In genomic region chr7:34773309-34773708, GRCm38 (mm10) we compare ENCODE assay signal across 18 mouse cellular contexts. TPM values are rescaled to one million over a fixed set of nuclear protein-coding genes. Genes with fewer than 3 reads are reported as not detected.
DNase-seq lines count a peak whose midpoint lies in the region; ATAC-seq and TF ChIP-seq lines count a peak whose summit lies in the region.
"Had no signal": no experiment of that assay in that cellular context is flagged by ENCODE, and none has a peak within 500 bp of the region (broad histone marks: within the 10 kb centered on the region; RNA-seq: fewer than 3 reads in every experiment).

No protein-coding gene starts in this region.

- TF ChIP-seq POLR2A in brain, embryonic 14.5 days (IDR thresholded peaks at IDR 0.05; ENCODE audit: borderline replicate concordance, extremely low read depth, insufficient read depth, insufficient read length, poor library complexity, severe bottlenecking) = no peak

- intact Hi-C loops in heart, postnatal 36 days (cut with DNase I) = no loop called here

- 64% methylated on average over 5 of the region's 5 CpGs for WGBS in forebrain, embryonic 11.5 days
- 51% methylated on average over 5 of the region's 5 CpGs for WGBS in hindbrain, embryonic 12.5 days
- WGBS in midbrain, embryonic 15.5 days = 33% methylated on average over 5 of the region's 5 CpGs

- peak overlapping the region; percentile 14; the same call in 1 of the 2 replicates for H3K27ac ChIP-seq in forebrain, embryonic 11.5 days (ENCODE audit: low read depth, low read length)
- H3K27ac ChIP-seq in hindbrain, embryonic 12.5 days = peak overlapping the region; percentile 82
- peak overlapping the region; percentile 40 for H3K27ac ChIP-seq in midbrain, embryonic 15.5 days
- H3K27ac ChIP-seq: heart, adult 2 months; left cerebral cortex, adult 2 months; limb, embryonic 13.5 days; liver, embryonic 14.5 days had no signal

- H3K27me3 ChIP-seq in forebrain, embryonic 11.5 days (ENCODE audit: control insufficient read depth, insufficient read depth, low read length) = no peaks in the 10 kb centered on the region
- H3K27me3 ChIP-seq in hindbrain, embryonic 12.5 days = no peaks in the 10 kb centered on the region
- no peaks in the 10 kb centered on the region for H3K27me3 ChIP-seq in midbrain, embryonic 15.5 days (replicated peaks)
- H3K27me3 ChIP-seq: limb, embryonic 13.5 days had no signal

- no peak for TF ChIP-seq CTCF in brain, embryonic 14.5 days (IDR thresholded peaks at IDR 0.05; ENCODE audit: borderline replicate concordance, extremely low read depth, insufficient read depth, insufficient read length)

- no peaks in the 10 kb centered on the region for H3K9me3 ChIP-seq in forebrain, embryonic 11.5 days (ENCODE audit: control insufficient read depth, low read length)
- no peaks in the 10 kb centered on the region for H3K9me3 ChIP-seq in hindbrain, embryonic 12.5 days (replicated peaks)
- H3K9me3 ChIP-seq in midbrain, embryonic 15.5 days = no peaks in the 10 kb centered on the region
- H3K9me3 ChIP-seq: limb, embryonic 13.5 days had no signal

- ATAC-seq in forebrain, embryonic 11.5 days (replicated peaks; ENCODE audit: low FRiP score) = no peak
- ATAC-seq in hindbrain, embryonic 12.5 days (ENCODE audit: low FRiP score) = peak; percentile 18; the same call in 1 of the 2 replicates
- ATAC-seq in midbrain, embryonic 15.5 days (replicated peaks) = no peak
- ATAC-seq: lung, postnatal 0 days had no signal

- H3K4me2 ChIP-seq in forebrain, embryonic 11.5 days (ENCODE audit: low read depth, low read length, severe bottlenecking) = no peak overlapping the region
- peak overlapping the region; percentile 11; the same call in 1 of the 2 replicates for H3K4me2 ChIP-seq in hindbrain, embryonic 12.5 days (replicated peaks)
- H3K4me2 ChIP-seq in midbrain, embryonic 15.5 days = no peak overlapping the region

- peak; percentile 54 for DNase-seq in brain, embryonic 14.5 days (ENCODE audit: low read depth)
- DNase-seq in forebrain, embryonic 11.5 days (ENCODE audit: low spot score) = peak; percentile 50
- no peak for DNase-seq in heart, postnatal 36 days
- DNase-seq in lung, postnatal 4 days = no peak
- DNase-seq in adrenal gland, postnatal 25 days = no peak
- DNase-seq: cerebellum, adult 11-12 months; cerebellum, postnatal 25 days; gastrocnemius, postnatal 10 days; heart, adult 2 months; thymus, postnatal 25 days had no signal

- no peak overlapping the region for H3K9ac ChIP-seq in forebrain, embryonic 11.5 days (ENCODE audit: low read length)
- no peak overlapping the region for H3K9ac ChIP-seq in hindbrain, embryonic 12.5 days
- H3K9ac ChIP-seq in midbrain, embryonic 15.5 days = no peak overlapping the region
- H3K9ac ChIP-seq: limb, embryonic 13.5 days; liver, embryonic 14.5 days had no signal

- peaks cover 12% of the 10 kb centered on the region; the same call in 1 of the 2 replicates for H3K4me1 ChIP-seq in forebrain, embryonic 11.5 days (replicated peaks; ENCODE audit: control insufficient read depth, insufficient read depth, low read length)
- H3K4me1 ChIP-seq in hindbrain, embryonic 12.5 days = peaks cover 32% of the 10 kb centered on the region
- H3K4me1 ChIP-seq in midbrain, embryonic 15.5 days = peaks cover 29% of the 10 kb centered on the region

- H3K36me3 ChIP-seq in forebrain, embryonic 11.5 days (ENCODE audit: control insufficient read depth, insufficient read depth, low read length) = no peaks in the 10 kb centered on the region
- no peaks in the 10 kb centered on the region for H3K36me3 ChIP-seq in hindbrain, embryonic 12.5 days
- no peaks in the 10 kb centered on the region for H3K36me3 ChIP-seq in midbrain, embryonic 15.5 days (replicated peaks)
- H3K36me3 ChIP-seq: limb, embryonic 13.5 days had no signal

- no peak overlapping the region for H3K4me3 ChIP-seq in forebrain, embryonic 11.5 days (ENCODE audit: low read depth, low read length)
- H3K4me3 ChIP-seq in hindbrain, embryonic 12.5 days = no peak overlapping the region
- no peak overlapping the region for H3K4me3 ChIP-seq in midbrain, embryonic 15.5 days
- H3K4me3 ChIP-seq: heart, adult 2 months; myocyte had no signal

RNA-seq across cellular contexts. Expression of gene Chst8, which starts 39.2 kb away (rescaled TPM):
- 13.3 and 13.6 TPM in 2 replicates for polyA plus RNA-seq in brain, embryonic 14.5 days (2012; rRNA removed)
- polyA plus RNA-seq in forebrain, embryonic 11.5 days (2014; fragmentation: Nextera tagmentation; extraction: Ambion mirVana) = 11.4 and 12.0 TPM in 2 replicates
- polyA plus RNA-seq in hindbrain, embryonic 12.5 days (2016; fragmentation: Nextera tagmentation; extraction: Ambion mirVana) = 22.4 and 24.7 TPM in 2 replicates
- polyA plus RNA-seq in midbrain, embryonic 15.5 days (2015; fragmentation: Nextera tagmentation; extraction: Ambion mirVana) = 17.1 TPM in 2 replicates
- total RNA-seq in heart, postnatal 36 days (2021) = under 1 TPM in 1 of 2 experiments, not detected in 1; 0.24 TPM
- total RNA-seq in adrenal gland, postnatal 25 days (2021) = 4.6 and 6.7 TPM in 2 replicates
- total RNA-seq: megakaryocyte, adult 5-6 weeks had no signal
- polyA plus RNA-seq: myocyte had no signal

Comparison
In these comparisons a context has a peak if more than half of its experiments do, and no peak if none do; other contexts are left out.
1. DNase-seq: peak in brain, embryonic 14.5 days (single experiment) and forebrain, embryonic 11.5 days (single experiment); none in heart, postnatal 36 days (0 of 2), lung, postnatal 4 days (0 of 2) and adrenal gland, postnatal 25 days (single experiment).
2. H3K27ac ChIP-seq: peak in every context shown above with its lines; median percentile 82 in hindbrain, embryonic 12.5 days; 40 in midbrain, embryonic 15.5 days; 14 in forebrain, embryonic 11.5 days.